Mouse (Mus musculus): ENCODE data around the gene Rpl36a-ps1.

DNA sequence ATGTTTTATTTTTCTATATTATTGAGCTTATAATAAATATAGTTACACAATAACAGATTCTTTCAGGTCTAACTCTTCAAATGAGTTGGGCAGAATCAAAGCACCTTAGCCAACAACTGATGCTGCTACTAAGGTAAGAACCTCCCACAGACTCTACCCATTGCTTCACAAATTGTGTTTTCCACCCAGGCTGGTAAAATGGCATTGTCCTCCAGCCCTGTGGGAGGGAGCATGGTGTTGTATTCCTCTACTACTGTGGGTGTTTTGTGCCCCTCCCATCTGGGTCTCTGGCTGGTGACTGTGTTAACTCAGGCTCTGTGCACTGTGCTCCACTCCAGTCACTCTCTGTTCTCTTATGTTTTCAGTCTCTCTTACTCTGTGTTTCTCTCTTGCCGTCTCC lies 49.4 kb upstream of the Rpl36a-ps1 start:
- TF ChIP-seq CTCF (IDR thresholded peaks at IDR 0.05; ENCODE audit: low read depth) (no peak), EP300 (IDR thresholded peaks at IDR 0.05; ENCODE audit: low read depth) (no peak)
